Mouse (Mus musculus): Measurements from ENCODE around the gene Ptpn7. TPM values are rescaled to one million over a fixed set of nuclear protein-coding genes. Genes with fewer than 3 reads are reported as not detected.

Gene Ptpn7
- polyA plus RNA-seq (2011; ENCODE audit: insufficient read depth, insufficient read length, low read depth, missing spikeins), result 1.5 and 1.8 TPM in 2 replicates

DNA sequence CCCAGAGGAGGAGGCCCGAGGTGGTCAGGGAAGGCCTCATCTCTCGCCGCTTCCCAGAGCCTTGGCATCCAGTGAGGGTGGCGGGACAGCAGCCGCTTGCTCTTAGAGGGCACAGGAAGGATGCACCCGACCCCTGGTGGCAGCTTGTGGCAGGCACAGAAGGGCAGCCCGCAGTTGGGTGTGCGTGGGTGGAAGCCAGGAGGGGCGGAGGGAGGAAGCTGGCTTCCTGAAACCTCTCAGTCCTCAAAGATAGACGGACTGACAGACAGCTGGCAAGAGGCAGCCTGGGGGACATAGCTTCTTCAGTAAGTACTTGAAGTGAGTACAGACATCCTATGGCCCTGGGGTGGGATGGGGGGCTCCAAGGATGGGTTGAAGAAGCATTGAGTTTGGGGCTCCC is at the start of gene Ptpn7:
Ptpn7 (plus strand) TSS at position 228 of the 400 bp plus-strand sequence.
- Histone ChIP-seq H3K27me3 (ENCODE audit: control insufficient read depth, insufficient read depth, low read length, poor library complexity, severe bottlenecking) (no peaks in the 10 kb centered on the region), H3K4me3 (ENCODE audit: low read depth, low read length) (no peak within 1 kb of the TSS), H3K9me3 (replicated peaks; ENCODE audit: control insufficient read depth, insufficient read depth, low read length, poor library complexity, severe bottlenecking) (no peaks in the 10 kb centered on the region), H3K9ac (ENCODE audit: low read depth, poor library complexity, severe bottlenecking) (no peak within 1 kb of the TSS), H3K27ac (ENCODE audit: insufficient read depth, low read length) (no peak within 1 kb of the TSS), H3K4me1 (ENCODE audit: control insufficient read depth, insufficient read depth, low read length) (peaks cover 9% of the 10 kb centered on the region), H3K36me3 (ENCODE audit: control insufficient read depth, insufficient read depth, low read length, poor library complexity, severe bottlenecking) (no peaks in the 10 kb centered on the region)
- TF ChIP-seq POLR2A (IDR thresholded peaks at IDR 0.05; ENCODE audit: insufficient read depth, low read length) (no peak), EP300 (IDR thresholded peaks at IDR 0.05; ENCODE audit: insufficient read depth, low read depth, low read length) (no peak), CTCF (IDR thresholded peaks at IDR 0.05; ENCODE audit: low read depth, low read length) (peak; percentile 52)

DNA sequence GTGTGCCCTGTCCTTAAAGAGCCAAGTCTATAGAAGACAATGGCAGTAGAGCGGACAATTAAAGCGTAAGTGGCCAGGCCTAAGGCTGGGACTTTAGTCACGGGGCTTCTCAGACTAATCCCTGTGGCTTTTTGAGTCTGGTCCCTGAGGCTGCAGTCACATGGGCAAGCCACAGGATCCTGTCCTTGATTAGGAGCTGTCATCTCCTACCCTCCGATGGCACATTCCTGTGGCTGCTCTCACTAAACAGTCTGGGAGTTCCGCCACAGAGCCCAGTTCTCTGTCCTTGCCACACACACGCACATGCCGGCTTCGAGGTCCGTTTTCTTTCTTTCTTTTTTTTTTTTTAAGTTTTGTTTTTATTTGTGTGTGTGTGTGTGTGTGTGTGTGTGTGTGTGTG is 49.0 kb upstream of the Ptpn7 start:
- no peaks in the 10 kb centered on the region for H3K9me3 ChIP-seq (replicated peaks; ENCODE audit: control insufficient read depth, insufficient read depth, low read length, poor library complexity, severe bottlenecking)
- no peak overlapping the region for H3K9ac ChIP-seq (ENCODE audit: low read depth, poor library complexity, severe bottlenecking)
- H3K27ac ChIP-seq (ENCODE audit: insufficient read depth, low read length), result no peak overlapping the region
- H3K27me3 ChIP-seq (ENCODE audit: control insufficient read depth, insufficient read depth, low read length, poor library complexity, severe bottlenecking), result no peaks in the 10 kb centered on the region
- H3K4me3 ChIP-seq (ENCODE audit: low read depth, low read length), result no peak overlapping the region
- no peaks in the 10 kb centered on the region for H3K36me3 ChIP-seq (ENCODE audit: control insufficient read depth, insufficient read depth, low read length, poor library complexity, severe bottlenecking)
- TF ChIP-seq POLR2A (IDR thresholded peaks at IDR 0.05; ENCODE audit: insufficient read depth, low read length) (no peak), CTCF (IDR thresholded peaks at IDR 0.05; ENCODE audit: low read depth, low read length) (no peak), EP300 (IDR thresholded peaks at IDR 0.05; ENCODE audit: insufficient read depth, low read depth, low read length) (no peak)
- no peaks in the 10 kb centered on the region for H3K4me1 ChIP-seq (ENCODE audit: control insufficient read depth, insufficient read depth, low read length)

DNA sequence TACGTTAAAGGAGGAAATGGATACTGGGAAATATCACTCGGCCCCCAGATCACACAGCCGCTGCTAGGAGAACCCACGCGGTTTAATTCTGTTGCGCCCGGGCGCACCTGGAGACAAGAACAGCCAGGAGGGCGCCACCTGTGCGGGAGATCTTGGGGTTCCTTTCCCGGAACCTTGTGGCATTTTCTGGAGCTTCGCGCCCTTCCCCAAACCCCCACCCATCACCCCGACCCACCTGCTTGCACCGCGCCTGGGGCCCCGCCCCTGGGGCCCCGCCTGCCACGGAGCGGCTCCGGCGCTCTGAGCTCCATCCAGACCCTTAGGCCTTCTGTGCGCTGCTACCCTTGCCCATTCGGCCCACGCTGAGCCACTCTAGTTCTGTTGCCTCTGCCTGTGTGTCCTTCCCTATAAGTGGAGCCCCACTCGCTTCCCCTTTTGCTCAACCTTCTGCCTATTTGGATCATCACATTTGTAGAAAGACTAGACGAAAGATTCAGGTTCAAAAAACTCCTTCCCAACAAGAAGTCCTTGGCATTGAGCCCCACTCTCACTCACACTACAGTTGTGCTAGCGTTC is 47.1 kb upstream of the Ptpn7 start:
- Histone ChIP-seq H3K9ac (ENCODE audit: low read depth, poor library complexity, severe bottlenecking) (no peak overlapping the region; the same call in 1 of the 2 replicates), H3K4me3 (ENCODE audit: low read depth, low read length) (no peak overlapping the region), H3K27me3 (ENCODE audit: control insufficient read depth, insufficient read depth, low read length, poor library complexity, severe bottlenecking) (no peaks in the 10 kb centered on the region)

DNA sequence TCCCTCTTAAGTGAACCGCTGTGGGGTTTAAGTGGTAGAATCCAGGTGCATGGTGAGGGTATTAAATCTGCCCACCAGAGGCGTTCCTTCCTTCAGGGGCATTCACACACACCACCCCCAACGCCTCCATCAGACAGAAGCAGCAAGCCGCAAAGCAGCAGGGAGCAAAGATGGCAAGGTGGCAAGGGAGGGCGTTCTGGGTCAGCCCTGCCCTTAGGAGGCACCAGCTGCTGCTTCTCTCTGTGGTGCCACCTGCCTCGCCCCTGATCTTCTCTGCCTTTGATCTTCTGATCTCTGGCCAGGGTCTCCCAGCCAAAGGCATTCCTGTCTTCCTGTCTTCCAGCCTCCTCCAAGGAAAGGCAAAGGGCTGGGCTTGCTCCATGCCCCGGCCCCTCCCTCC is 46.5 kb upstream of the Ptpn7 start:
- Histone ChIP-seq H3K27ac (ENCODE audit: insufficient read depth, low read length) (no peak overlapping the region), H3K9ac (ENCODE audit: low read depth, poor library complexity, severe bottlenecking) (no peak overlapping the region), H3K27me3 (ENCODE audit: control insufficient read depth, insufficient read depth, low read length, poor library complexity, severe bottlenecking) (no peaks in the 10 kb centered on the region), H3K4me1 (ENCODE audit: control insufficient read depth, insufficient read depth, low read length) (no peaks in the 10 kb centered on the region), H3K4me3 (ENCODE audit: low read depth, low read length) (no peak overlapping the region), H3K9me3 (replicated peaks; ENCODE audit: control insufficient read depth, insufficient read depth, low read length, poor library complexity, severe bottlenecking) (no peaks in the 10 kb centered on the region), H3K36me3 (ENCODE audit: control insufficient read depth, insufficient read depth, low read length, poor library complexity, severe bottlenecking) (no peaks in the 10 kb centered on the region)
- TF ChIP-seq CTCF (IDR thresholded peaks at IDR 0.05; ENCODE audit: low read depth, low read length) (no peak), POLR2A (IDR thresholded peaks at IDR 0.05; ENCODE audit: insufficient read depth, low read length) (no peak), EP300 (IDR thresholded peaks at IDR 0.05; ENCODE audit: insufficient read depth, low read depth, low read length) (no peak)

More for the DNA sequence above, 47.1 kb upstream of the Ptpn7 start:
- Histone ChIP-seq H3K4me1 (ENCODE audit: control insufficient read depth, insufficient read depth, low read length) (no peaks in the 10 kb centered on the region), H3K36me3 (ENCODE audit: control insufficient read depth, insufficient read depth, low read length, poor library complexity, severe bottlenecking) (no peaks in the 10 kb centered on the region), H3K27ac (ENCODE audit: insufficient read depth, low read length) (no peak overlapping the region), H3K9me3 (replicated peaks; ENCODE audit: control insufficient read depth, insufficient read depth, low read length, poor library complexity, severe bottlenecking) (no peaks in the 10 kb centered on the region)
- TF ChIP-seq POLR2A (IDR thresholded peaks at IDR 0.05; ENCODE audit: insufficient read depth, low read length) (no peak), CTCF (IDR thresholded peaks at IDR 0.05; ENCODE audit: low read depth, low read length) (no peak), EP300 (IDR thresholded peaks at IDR 0.05; ENCODE audit: insufficient read depth, low read depth, low read length) (no peak)

DNA sequence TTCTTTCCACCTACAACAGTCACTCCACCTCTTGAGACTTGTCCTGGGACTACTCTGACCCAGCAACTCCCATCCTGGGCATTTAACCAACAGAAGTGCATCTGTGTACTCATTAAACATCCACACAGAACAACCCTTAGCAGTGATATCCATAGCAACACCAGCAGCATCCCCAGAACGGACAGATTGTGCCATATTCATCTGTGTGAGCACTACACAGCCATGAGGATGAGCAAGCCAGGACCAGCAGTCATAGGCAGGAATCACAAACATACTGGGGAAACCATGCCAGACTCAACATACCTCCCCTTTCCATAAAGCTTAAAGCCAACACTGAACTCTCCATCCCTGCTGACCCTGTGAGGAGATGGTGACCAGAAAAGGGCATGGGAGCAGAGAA is 45.1 kb upstream of the Ptpn7 start:
- H3K9ac ChIP-seq (ENCODE audit: low read depth, poor library complexity, severe bottlenecking), result no peak overlapping the region
- no peaks in the 10 kb centered on the region for H3K4me1 ChIP-seq (ENCODE audit: control insufficient read depth, insufficient read depth, low read length)
- H3K36me3 ChIP-seq (ENCODE audit: control insufficient read depth, insufficient read depth, low read length, poor library complexity, severe bottlenecking), result no peaks in the 10 kb centered on the region
- H3K27me3 ChIP-seq (ENCODE audit: control insufficient read depth, insufficient read depth, low read length, poor library complexity, severe bottlenecking), result no peaks in the 10 kb centered on the region
- TF ChIP-seq POLR2A (IDR thresholded peaks at IDR 0.05; ENCODE audit: insufficient read depth, low read length), result no peak
- TF ChIP-seq CTCF (IDR thresholded peaks at IDR 0.05; ENCODE audit: low read depth, low read length), result no peak
- TF ChIP-seq EP300 (IDR thresholded peaks at IDR 0.05; ENCODE audit: insufficient read depth, low read depth, low read length), result no peak
- H3K9me3 ChIP-seq (replicated peaks; ENCODE audit: control insufficient read depth, insufficient read depth, low read length, poor library complexity, severe bottlenecking), result no peaks in the 10 kb centered on the region
- no peak overlapping the region for H3K27ac ChIP-seq (ENCODE audit: insufficient read depth, low read length)
- no peak overlapping the region for H3K4me3 ChIP-seq (ENCODE audit: low read depth, low read length)

DNA sequence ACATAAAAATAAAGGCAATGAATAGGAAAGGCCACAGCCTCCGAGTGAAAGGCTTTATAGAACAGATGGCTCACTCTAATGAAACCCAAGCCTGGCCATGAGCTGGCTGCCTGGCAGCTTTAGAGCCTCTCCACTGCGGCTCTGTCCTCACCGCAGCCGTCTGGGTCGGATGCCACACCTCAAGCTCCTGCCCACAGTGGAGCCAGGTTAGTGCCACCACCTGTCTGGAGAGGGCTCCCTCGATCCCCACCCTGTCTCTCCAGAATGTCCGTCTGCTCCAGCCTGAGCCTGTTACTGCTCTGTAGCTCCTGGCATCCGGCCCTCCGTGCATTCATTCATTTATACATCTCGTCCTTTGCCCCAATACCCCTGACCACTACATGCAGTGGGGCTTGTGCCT is 42.9 kb upstream of the Ptpn7 start:
- no peaks in the 10 kb centered on the region for H3K4me1 ChIP-seq (ENCODE audit: control insufficient read depth, insufficient read depth, low read length)
- no peak overlapping the region for H3K4me3 ChIP-seq (ENCODE audit: low read depth, low read length)
- H3K27ac ChIP-seq (ENCODE audit: insufficient read depth, low read length), result no peak overlapping the region
- no peak overlapping the region for H3K9ac ChIP-seq (ENCODE audit: low read depth, poor library complexity, severe bottlenecking)
- no peak for TF ChIP-seq CTCF (IDR thresholded peaks at IDR 0.05; ENCODE audit: low read depth, low read length)
- no peak for TF ChIP-seq EP300 (IDR thresholded peaks at IDR 0.05; ENCODE audit: insufficient read depth, low read depth, low read length)
- TF ChIP-seq POLR2A (IDR thresholded peaks at IDR 0.05; ENCODE audit: insufficient read depth, low read length), result no peak
- H3K27me3 ChIP-seq (ENCODE audit: control insufficient read depth, insufficient read depth, low read length, poor library complexity, severe bottlenecking), result no peaks in the 10 kb centered on the region
- H3K36me3 ChIP-seq (ENCODE audit: control insufficient read depth, insufficient read depth, low read length, poor library complexity, severe bottlenecking), result no peaks in the 10 kb centered on the region
- no peaks in the 10 kb centered on the region for H3K9me3 ChIP-seq (replicated peaks; ENCODE audit: control insufficient read depth, insufficient read depth, low read length, poor library complexity, severe bottlenecking)

Measured in ES-Bruce4 (cell line).